Mouse (Mus musculus) lung, postnatal 0 days (tissue): Measurements from ENCODE around the gene Slc9a5. TPM values are rescaled to one million over a fixed set of nuclear protein-coding genes. Genes with fewer than 3 reads are reported as not detected.

Source experiments
- ATAC-seq: fragments of 200-750 bp; cut with Nextera tagmentation; 2 replicates; pipeline ENCODE4 v1.8.0; 2017; ENCODE audit warnings: moderate library complexity
- DNase-seq: peaks from one replicate; pipeline ENCODE4 v3.0.0-alpha.2; 2016; ENCODE audit warnings: low spot score
- H3K27ac ChIP-seq: fragments of 300-500 bp; sonication (generic); 2 replicates; pipeline ENCODE4 v1.5.1; 2014; ENCODE audit warnings: antibody characterized with exemption, mild to moderate bottlenecking, low read length, mixed read lengths
- H3K27me3 ChIP-seq: fragments of 300-500 bp; sonication (generic); replicated peaks from 2 replicates; pipeline ENCODE4 v1.6.1; 2014; ENCODE audit warnings: low read length, mixed read lengths; ENCODE audit not compliant: insufficient read depth
- H3K36me3 ChIP-seq: fragments of 300-500 bp; sonication (generic); 2 replicates; pipeline ENCODE4 v1.6.1; 2014; ENCODE audit warnings: low read length, mixed read lengths; ENCODE audit not compliant: insufficient read depth
- H3K4me1 ChIP-seq: fragments of 300-500 bp; sonication (generic); 2 replicates; pipeline ENCODE4 v1.6.1; 2014; ENCODE audit warnings: antibody characterized with exemption, low read depth, low read length, mixed read lengths; ENCODE audit not compliant: insufficient read depth
- H3K4me2 ChIP-seq: fragments of 300-500 bp; sonication (generic); replicated peaks from 2 replicates; pipeline ENCODE4 v1.6.1; 2014; ENCODE audit warnings: low read depth, mild to moderate bottlenecking, low read length, moderate library complexity, mixed read lengths
- H3K4me3 ChIP-seq: fragments of 300-500 bp; sonication (generic); 2 replicates; pipeline ENCODE4 v1.5.1; 2014; ENCODE audit warnings: low read depth, low read length
- H3K9ac ChIP-seq: fragments of 300-500 bp; sonication (generic); replicated peaks from 2 replicates; pipeline ENCODE4 v1.6.1; 2014; ENCODE audit warnings: low read depth, mild to moderate bottlenecking
- H3K9me3 ChIP-seq: fragments of 300-500 bp; sonication (generic); 2 replicates; pipeline ENCODE4 v1.6.1; 2016; ENCODE audit warnings: low read length, mixed read lengths
- CTCF ChIP-seq: IDR thresholded peaks from 2 replicates; pipeline ENCODE4 v1.5.1; 2016; ENCODE audit warnings: antibody characterized with exemption, mild to moderate bottlenecking
- EP300 ChIP-seq: IDR thresholded peaks from 2 replicates; pipeline ENCODE4 v1.6.1; 2016; ENCODE audit warnings: antibody characterized with exemption, mild to moderate bottlenecking, control low read depth
- WGBS: fragments of 180-500 bp; shearing (Covaris S2); extraction: QIAGEN DNeasy Blood & Tissue Kit; methylation state at CpG from one replicate; pipeline ENCODE4 v1.1.7; 2014; 5-methylcytosine and 5-hydroxymethylcytosine counted together
- polyA plus RNA-seq: library from polyadenylated mRNA; unstranded; fragments of >200 nt; fragmentation: Nextera tagmentation; extraction: Ambion mirVana; gene quantifications from 2 replicates; pipeline ENCODE4 v1.2.1, GENCODE M21; 2015

Gene Slc9a5
- polyA plus RNA-seq, 1 experiment from 2014 or later, result 1.7 TPM

GRCm38 (mm10) chr8:105374513-105374966, 25.9 kb downstream of the Slc9a5 start:
- H3K4me2 ChIP-seq, result peak overlapping the region; percentile 27; the same call in 1 of the 2 replicates
- no peak overlapping the region for H3K27ac ChIP-seq
- H3K9ac ChIP-seq, result no peak overlapping the region
- no peak overlapping the region for H3K4me3 ChIP-seq
- WGBS, result 38% methylated on average over 33 of the region's 33 CpGs
- no peaks in the 10 kb centered on the region for H3K9me3 ChIP-seq
- 0 out of 2 replicates have a peak, but pooled peaks cover 3% of the 10 kb centered on the region for H3K4me1 ChIP-seq
- DNase-seq, result peak; percentile 55
- TF ChIP-seq EP300 (no peak), CTCF (peak; percentile 82)
- peak; percentile 70 for ATAC-seq
- no peaks in the 10 kb centered on the region for H3K36me3 ChIP-seq
- H3K27me3 ChIP-seq, result no peaks in the 10 kb centered on the region

GRCm38 (mm10) chr8:105378673-105379072, 30.0 kb downstream of the Slc9a5 start:
- WGBS, result 18% methylated on average over 19 of the region's 19 CpGs
- Histone ChIP-seq H3K27me3 (no peaks in the 10 kb centered on the region), H3K4me1 (0 out of 2 replicates have a peak, but pooled peaks cover 3% of the 10 kb centered on the region), H3K9me3 (no peaks in the 10 kb centered on the region), H3K4me3 (no peak overlapping the region), H3K4me2 (no peak overlapping the region), H3K36me3 (no peaks in the 10 kb centered on the region), H3K9ac (no peak overlapping the region), H3K27ac (no peak overlapping the region)
- no peak for TF ChIP-seq EP300
- TF ChIP-seq CTCF, result peak; percentile 4; the same call in 1 of the 2 replicates
- ATAC-seq, result peak; percentile 52
- DNase-seq, result peak; percentile 55

DNA sequence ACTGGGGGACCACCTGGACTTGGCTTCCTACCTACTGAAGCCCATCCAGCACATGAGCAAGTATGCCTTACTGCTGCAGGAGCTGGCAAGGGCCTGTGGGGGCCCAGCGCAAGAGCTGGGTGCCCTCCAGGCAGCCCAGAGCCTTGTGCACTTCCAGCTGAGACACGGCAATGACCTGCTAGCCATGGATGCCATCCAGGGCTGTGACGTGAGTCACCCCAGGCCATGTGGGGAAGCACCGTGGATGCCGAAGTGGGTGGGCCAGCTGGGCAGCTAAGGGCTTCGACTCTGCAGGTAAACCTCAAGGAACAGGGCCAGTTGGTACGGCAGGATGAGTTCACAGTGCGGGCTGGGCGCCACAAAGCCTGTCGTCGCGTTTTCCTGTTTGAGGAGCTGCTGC, 31.7 kb downstream of the Slc9a5 start:
- H3K9ac ChIP-seq, result no peak overlapping the region
- DNase-seq, result no peak
- no peak overlapping the region for H3K27ac ChIP-seq
- no peak for TF ChIP-seq CTCF
- no peak for TF ChIP-seq EP300
- no peak overlapping the region for H3K4me2 ChIP-seq
- H3K4me3 ChIP-seq, result no peak overlapping the region
- H3K27me3 ChIP-seq, result no peaks in the 10 kb centered on the region
- 0 out of 2 replicates have a peak, but pooled peaks cover 3% of the 10 kb centered on the region for H3K4me1 ChIP-seq
- no peak for ATAC-seq
- WGBS, result 74% methylated on average over 12 of the region's 12 CpGs
- H3K36me3 ChIP-seq, result no peaks in the 10 kb centered on the region
- H3K9me3 ChIP-seq, result no peaks in the 10 kb centered on the region

DNA sequence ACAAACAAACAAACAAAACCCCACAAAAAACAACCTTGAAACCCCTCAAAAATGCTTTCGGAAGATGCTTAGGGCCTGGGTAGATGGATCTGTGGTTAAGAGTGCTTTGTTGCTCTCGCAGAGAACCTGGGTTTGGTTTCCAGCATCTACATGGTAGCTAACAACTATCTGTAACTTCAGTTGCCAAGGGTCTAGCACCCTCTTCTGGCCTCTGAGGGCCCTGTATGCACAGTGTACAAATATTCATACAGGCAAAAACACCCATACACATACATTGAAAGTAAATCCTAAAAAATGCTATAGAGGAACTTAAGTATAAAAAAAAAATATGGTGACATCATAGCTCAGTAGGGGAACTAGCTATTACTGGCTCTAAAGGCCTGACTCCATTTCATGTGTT, 35.4 kb downstream of the Slc9a5 start:
- no peak overlapping the region for H3K4me3 ChIP-seq
- H3K9ac ChIP-seq, result no peak overlapping the region
- no peaks in the 10 kb centered on the region for H3K27me3 ChIP-seq
- 96% methylated on average over 2 of the region's 2 CpGs for WGBS
- no peak overlapping the region for H3K27ac ChIP-seq
- H3K4me1 ChIP-seq, result peaks cover under 1% of the 10 kb centered on the region; the same call in 1 of the 2 replicates
- H3K4me2 ChIP-seq, result no peak overlapping the region
- no peak for ATAC-seq
- DNase-seq, result no peak
- H3K36me3 ChIP-seq, result no peaks in the 10 kb centered on the region
- H3K9me3 ChIP-seq, result no peaks in the 10 kb centered on the region
- TF ChIP-seq EP300 (no peak), CTCF (peak; percentile 15; the same call in 1 of the 2 replicates)

- DNase-seq, result peak; percentile 54
- TF ChIP-seq EP300 (no peak), CTCF (no peak)
- H3K4me2 ChIP-seq, result no peak overlapping the region
- no peak overlapping the region for H3K9ac ChIP-seq
- no peak overlapping the region for H3K27ac ChIP-seq
- no peak overlapping the region for H3K4me3 ChIP-seq
- H3K36me3 ChIP-seq, result no peaks in the 10 kb centered on the region
- H3K9me3 ChIP-seq, result no peaks in the 10 kb centered on the region
- WGBS, result 47% methylated on average over 1 of the region's 1 CpGs
- H3K27me3 ChIP-seq, result no peaks in the 10 kb centered on the region
- peaks cover 5% of the 10 kb centered on the region; the same call in 1 of the 2 replicates for H3K4me1 ChIP-seq
- peak; percentile 77; the same call in 1 of the 2 replicates for ATAC-seq
Observed at GRCm38 (mm10) chr8:105387151-105387550, 38.5 kb downstream of the Slc9a5 start.

DNA sequence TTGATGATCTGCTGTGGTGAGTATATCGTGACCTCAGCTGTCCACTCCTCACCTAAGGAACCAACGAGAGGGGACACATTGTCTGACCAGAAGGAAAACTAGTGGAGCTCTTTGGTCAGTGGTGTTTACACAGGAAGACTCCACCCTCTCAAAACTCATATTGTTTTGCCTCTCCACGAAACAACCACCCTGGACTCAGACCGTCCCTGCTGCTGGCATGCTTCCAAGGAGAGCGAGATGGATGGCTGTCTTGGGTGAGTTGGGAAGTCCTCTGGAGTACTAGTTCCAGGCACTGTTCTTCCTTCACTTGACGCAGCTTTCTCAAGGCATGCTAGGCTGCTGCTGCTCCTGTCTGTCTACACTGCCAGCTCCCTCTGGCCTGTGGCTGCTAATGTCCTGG, 40.5 kb downstream of the Slc9a5 start:
- H3K9me3 ChIP-seq, result no peaks in the 10 kb centered on the region
- H3K4me3 ChIP-seq, result no peak overlapping the region
- no peak overlapping the region for H3K9ac ChIP-seq
- no peak overlapping the region for H3K27ac ChIP-seq
- TF ChIP-seq EP300 (0 out of 2 replicates have a peak, but pooled peaks have one; percentile 31), CTCF (no peak)
- peaks cover 8% of the 10 kb centered on the region for H3K4me1 ChIP-seq
- DNase-seq, result peak; percentile 56
- ATAC-seq, result peak; percentile 34
- H3K27me3 ChIP-seq, result no peaks in the 10 kb centered on the region
- no peak overlapping the region for H3K4me2 ChIP-seq
- 22% methylated on average over 6 of the region's 6 CpGs for WGBS
- H3K36me3 ChIP-seq, result no peaks in the 10 kb centered on the region
